21 mouse cellular contexts compared by ENCODE assay signal in the genomic region with DNA sequence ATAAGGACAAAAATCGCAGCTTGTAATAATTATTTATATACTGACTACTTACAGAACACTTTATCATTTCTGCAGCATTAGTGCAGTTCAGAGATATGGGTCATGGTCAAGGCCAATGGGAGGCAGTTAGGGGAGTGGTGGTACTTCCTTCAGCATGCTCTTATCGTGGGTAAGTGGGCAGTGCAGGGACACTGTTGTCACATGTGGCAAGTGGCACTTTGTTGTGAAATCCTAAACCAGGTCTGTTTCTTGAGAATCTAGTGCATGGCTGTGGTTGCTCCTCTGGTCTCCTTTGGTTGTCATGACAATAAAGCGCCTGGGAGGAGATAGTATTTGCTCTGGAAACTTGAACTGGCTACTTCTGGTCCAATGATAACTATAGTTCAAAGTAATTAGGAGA.
"Had no signal": no experiment of that assay in that cellular context is flagged by ENCODE, and none has a peak within 500 bp of the region (broad histone marks: within the 10 kb centered on the region; RNA-seq: fewer than 3 reads in every experiment).

No protein-coding gene starts in this region.

- H3K4me3 ChIP-seq: kidney, embryonic 15.5 days; left cerebral cortex, adult 2 months; liver, embryonic 13.5 days; megakaryocyte, embryonic 14.5 days; midbrain, embryonic 10.5 days; midbrain, embryonic 13.5 days; myocyte had no signal

- H3K9me3 ChIP-seq: kidney, embryonic 15.5 days; liver, embryonic 13.5 days; megakaryocyte, embryonic 14.5 days; midbrain, embryonic 10.5 days; midbrain, embryonic 13.5 days had no signal

- H3K4me2 ChIP-seq: kidney, embryonic 15.5 days; liver, embryonic 13.5 days; lung, embryonic 14.5 days; midbrain, embryonic 13.5 days had no signal

- H3K27me3 ChIP-seq: kidney, embryonic 15.5 days; midbrain, embryonic 13.5 days had no signal

- DNase-seq: kidney, adult 8-10 months; kidney, postnatal 10 days; kidney, postnatal 36 days; layer of hippocampus, postnatal 36 days; liver, embryonic 13.5 days; lung, embryonic 14.5 days; lung, postnatal 14 days; right cerebral cortex, postnatal 14 days; right cerebral cortex, postnatal 4 days; thymus, adult 2 months; thymus, postnatal 14 days; thymus, postnatal 4 days had no signal

- H3K36me3 ChIP-seq: kidney, embryonic 15.5 days; liver, embryonic 13.5 days; midbrain, embryonic 13.5 days had no signal

- H3K9ac ChIP-seq: kidney, embryonic 15.5 days; liver, embryonic 13.5 days; lung, embryonic 14.5 days; midbrain, embryonic 13.5 days had no signal

- H3K27ac ChIP-seq: kidney, embryonic 15.5 days; left cerebral cortex, adult 2 months; liver, embryonic 13.5 days; midbrain, embryonic 10.5 days; midbrain, embryonic 13.5 days; stomach, postnatal 0 days had no signal

- ATAC-seq: intestine, embryonic 16.5 days; midbrain, embryonic 13.5 days; midbrain, embryonic 16.5 days had no signal
